Mouse (Mus musculus) embryonic facial prominence, embryonic 11.5 days (tissue): ENCODE measurements around the gene Snap29. TPM values are rescaled to one million over a fixed set of nuclear protein-coding genes. Genes with fewer than 3 reads are reported as not detected.

Source experiments
- ATAC-seq: fragments of 200-750 bp; cut with Nextera tagmentation; replicated peaks from 2 replicates; pipeline ENCODE4 v1.8.0; 2017; ENCODE audit warnings: low read depth; ENCODE audit not compliant: insufficient number of reproducible peaks, low FRiP score, low TSS enrichment
- DNase-seq: peaks from one replicate; pipeline ENCODE4 v3.0.0-alpha.2; 2015; ENCODE audit warnings: low spot score
- H3K27ac ChIP-seq: fragments of 300-500 bp; sonication (generic); replicated peaks from 2 replicates; pipeline ENCODE4 v1.5.1; 2014; ENCODE audit warnings: mild to moderate bottlenecking, low read depth, low read length, control low read depth
- H3K27me3 ChIP-seq: fragments of 300-500 bp; sonication (generic); 2 replicates; pipeline ENCODE4 v1.6.1; 2014; ENCODE audit warnings: mild to moderate bottlenecking, low read length, moderate library complexity, mixed read lengths; ENCODE audit not compliant: control insufficient read depth, insufficient read depth
- H3K36me3 ChIP-seq: fragments of 300-500 bp; sonication (generic); replicated peaks from 2 replicates; pipeline ENCODE4 v1.6.1; 2014; ENCODE audit warnings: low read depth, mild to moderate bottlenecking, low read length, moderate library complexity, mixed read lengths; ENCODE audit not compliant: control insufficient read depth, insufficient read depth
- H3K4me1 ChIP-seq: fragments of 300-500 bp; sonication (generic); 2 replicates; pipeline ENCODE4 v1.6.1; 2014; ENCODE audit warnings: low read length, mixed read lengths; ENCODE audit not compliant: control insufficient read depth, insufficient read depth
- H3K4me2 ChIP-seq: fragments of 300-500 bp; sonication (generic); 2 replicates; pipeline ENCODE4 v1.6.1; 2014; ENCODE audit warnings: low read depth, mild to moderate bottlenecking, control low read depth, low read length, moderate library complexity
- H3K4me3 ChIP-seq: fragments of 300-500 bp; sonication (generic); 2 replicates; pipeline ENCODE4 v1.5.1; 2014; ENCODE audit warnings: low read depth, low read length, control low read depth
- H3K9ac ChIP-seq: fragments of 300-500 bp; sonication (generic); replicated peaks from 2 replicates; pipeline ENCODE4 v1.6.1; 2014; ENCODE audit warnings: mild to moderate bottlenecking, control low read depth, low read length
- H3K9me3 ChIP-seq: fragments of 300-500 bp; sonication (generic); replicated peaks from 2 replicates; pipeline ENCODE4 v1.6.1; 2016; ENCODE audit warnings: mild to moderate bottlenecking, low read length, inconsistent platforms, mixed read lengths; ENCODE audit not compliant: control insufficient read depth
- WGBS: fragments of 180-500 bp; shearing (Covaris S2); extraction: QIAGEN DNeasy Blood & Tissue Kit; methylation state at CpG from one replicate; pipeline ENCODE4 v1.1.7; 2014; 5-methylcytosine and 5-hydroxymethylcytosine counted together
- polyA plus RNA-seq: library from polyadenylated mRNA; unstranded; fragments of >200 nt; fragmentation: Nextera tagmentation; extraction: Ambion mirVana; gene quantifications from 2 replicates; pipeline ENCODE4 v1.2.1, GENCODE M21; 2014

The Snap29 gene
- polyA plus RNA-seq, 1 experiment from 2014 or later, result 7.2 TPM

DNA sequence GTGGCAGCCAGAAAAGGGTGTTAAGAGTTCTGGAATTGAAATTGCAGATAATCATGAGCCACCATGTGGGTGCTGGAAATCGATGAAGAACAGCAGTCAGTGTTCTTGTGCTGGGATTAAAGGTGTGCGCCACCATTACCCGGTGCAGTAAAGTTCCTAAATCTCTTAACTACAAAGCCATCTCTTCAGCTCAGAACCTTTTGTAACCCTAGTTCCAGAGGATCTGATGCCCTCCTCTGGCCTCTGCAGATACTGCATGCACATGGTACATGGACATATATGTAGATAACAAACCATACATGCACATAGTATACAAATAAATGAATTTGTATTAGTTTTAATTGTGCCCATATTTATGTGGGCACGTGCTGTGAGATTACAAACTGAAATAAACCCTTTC lies 54.5 kb downstream of the Snap29 start:
- Histone ChIP-seq H3K4me2 (no peak overlapping the region), H3K27me3 (no peaks in the 10 kb centered on the region), H3K27ac (no peak overlapping the region), H3K9me3 (no peaks in the 10 kb centered on the region), H3K36me3 (peaks cover 6% of the 10 kb centered on the region), H3K9ac (no peak overlapping the region), H3K4me1 (peaks cover 1% of the 10 kb centered on the region; the same call in 1 of the 2 replicates), H3K4me3 (no peak overlapping the region)
- WGBS, result 95% methylated on average over 4 of the region's 4 CpGs
- ATAC-seq, result no peak
- DNase-seq, result no peak

DNA sequence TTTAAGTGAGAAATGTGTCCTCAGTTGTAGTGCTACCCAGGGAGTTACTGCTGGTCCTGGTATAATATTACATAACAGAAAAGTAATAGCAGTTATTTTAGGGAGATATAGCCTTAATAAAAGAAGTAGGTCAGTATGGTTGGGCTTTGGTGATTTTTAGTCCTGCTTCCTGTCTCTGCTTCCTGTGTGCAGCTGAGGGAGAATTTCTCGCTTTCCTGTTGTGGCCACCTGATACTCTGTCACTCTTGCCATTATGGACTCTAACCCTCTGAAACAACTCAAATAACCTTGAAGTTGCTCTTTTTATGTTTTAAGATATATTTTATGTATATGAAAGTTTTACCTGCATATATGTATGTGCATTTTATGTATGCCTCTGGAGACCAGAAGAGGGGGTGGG lies 55.8 kb downstream of the Snap29 start:
- no peak overlapping the region for H3K9ac ChIP-seq
- H3K27me3 ChIP-seq, result no peaks in the 10 kb centered on the region
- no peaks in the 10 kb centered on the region for H3K4me1 ChIP-seq
- no peaks in the 10 kb centered on the region for H3K9me3 ChIP-seq
- DNase-seq (no peak), ATAC-seq (no peak)
- WGBS, result 89% methylated on average over 1 of the region's 1 CpGs
- H3K4me2 ChIP-seq, result no peak overlapping the region
- peaks cover 6% of the 10 kb centered on the region for H3K36me3 ChIP-seq
- H3K27ac ChIP-seq, result no peak overlapping the region
- H3K4me3 ChIP-seq, result no peak overlapping the region

DNA sequence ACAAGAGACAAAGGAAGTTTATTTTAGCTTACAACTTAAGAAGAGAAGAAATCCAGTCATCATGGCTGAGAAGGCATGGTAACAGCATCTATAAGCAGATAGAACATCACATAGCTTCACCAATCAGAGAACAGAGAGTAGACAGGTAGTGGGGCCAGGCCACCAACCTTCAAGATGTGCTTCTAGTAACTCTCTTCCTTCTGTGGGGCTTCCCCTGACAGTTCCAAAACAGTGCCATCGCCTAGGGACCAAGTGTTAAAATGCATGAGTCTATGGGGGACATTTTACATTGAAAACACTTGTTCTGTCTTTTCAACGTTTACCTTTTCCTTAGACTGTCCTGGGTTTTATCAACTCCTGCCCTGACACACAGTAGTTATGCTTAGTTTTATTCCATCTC lies 57.4 kb downstream of the Snap29 start:
- no peaks in the 10 kb centered on the region for H3K4me1 ChIP-seq
- no peak overlapping the region for H3K9ac ChIP-seq
- no peaks in the 10 kb centered on the region for H3K9me3 ChIP-seq
- no peak overlapping the region for H3K27ac ChIP-seq
- H3K4me2 ChIP-seq, result no peak overlapping the region
- 79% methylated on average over 2 of the region's 2 CpGs for WGBS
- H3K4me3 ChIP-seq, result no peak overlapping the region
- peaks cover 4% of the 10 kb centered on the region for H3K36me3 ChIP-seq
- DNase-seq (no peak), ATAC-seq (no peak)
- no peaks in the 10 kb centered on the region for H3K27me3 ChIP-seq

- H3K36me3 ChIP-seq, result no peaks in the 10 kb centered on the region
- no peaks in the 10 kb centered on the region; the same call in 1 of the 2 replicates for H3K4me1 ChIP-seq
- H3K4me2 ChIP-seq, result no peak overlapping the region
- no peak overlapping the region for H3K4me3 ChIP-seq
- no peaks in the 10 kb centered on the region for H3K27me3 ChIP-seq
- no peak overlapping the region for H3K27ac ChIP-seq
- DNase-seq (no peak), ATAC-seq (no peak)
- H3K9me3 ChIP-seq, result no peaks in the 10 kb centered on the region
- WGBS, result 88% methylated on average over 4 of the region's 4 CpGs
- H3K9ac ChIP-seq, result no peak overlapping the region
Observed at GRCm38 (mm10) chr16:17466875-17467663, 61.3 kb downstream of the Snap29 start.

DNA sequence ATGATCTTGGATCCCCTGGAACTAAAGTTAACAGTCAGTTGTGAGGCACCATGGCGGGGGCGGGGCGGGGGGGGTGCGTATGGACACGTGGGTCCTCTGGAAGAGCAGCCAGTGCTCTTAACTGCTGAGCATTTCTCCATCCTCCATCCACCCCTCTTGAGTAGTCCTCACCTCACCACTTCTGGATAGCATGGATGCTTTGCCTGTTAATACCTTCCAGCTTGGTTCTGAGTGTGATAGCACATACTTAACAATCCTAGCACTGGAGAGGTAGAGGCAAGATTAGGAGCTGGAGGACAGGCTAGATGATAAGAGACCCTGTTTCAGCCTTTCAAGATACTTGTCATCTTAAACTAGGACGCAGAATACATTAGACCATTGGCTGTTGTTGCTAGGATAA lies 66.7 kb downstream of the Snap29 start:
- Histone ChIP-seq H3K27me3 (no peaks in the 10 kb centered on the region), H3K4me1 (no peaks in the 10 kb centered on the region; the same call in 1 of the 2 replicates), H3K27ac (no peak overlapping the region), H3K4me3 (no peak overlapping the region), H3K36me3 (no peaks in the 10 kb centered on the region; the same call in 1 of the 2 replicates), H3K9me3 (no peaks in the 10 kb centered on the region), H3K4me2 (no peak overlapping the region), H3K9ac (no peak overlapping the region)
- ATAC-seq, result no peak
- WGBS, result 92% methylated on average over 6 of the region's 6 CpGs
- no peak for DNase-seq

DNA sequence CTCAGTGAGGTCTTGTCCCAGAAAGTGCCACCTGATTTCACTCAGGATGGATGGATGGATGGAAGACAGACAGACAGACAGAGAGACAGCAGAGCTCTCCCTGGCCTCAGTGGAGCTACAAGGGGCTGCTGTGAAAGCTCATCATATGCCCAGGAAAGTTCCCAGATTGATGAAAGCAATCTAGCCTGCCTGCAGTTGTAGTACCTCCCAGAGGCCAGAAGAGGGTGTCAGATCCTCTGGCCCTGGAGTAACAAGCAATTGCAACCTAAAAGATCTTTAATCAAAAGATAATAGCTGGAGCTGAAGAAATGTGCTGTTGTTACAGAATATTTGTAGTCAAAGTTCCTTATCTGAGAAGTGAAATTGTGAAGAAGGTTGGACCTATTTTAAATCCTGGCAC lies 68.3 kb downstream of the Snap29 start:
- no peak overlapping the region for H3K4me3 ChIP-seq
- ATAC-seq (no peak), DNase-seq (peak; percentile 33)
- H3K4me2 ChIP-seq, result no peak overlapping the region
- no peak overlapping the region for H3K27ac ChIP-seq
- no peak overlapping the region for H3K9ac ChIP-seq
- no peaks in the 10 kb centered on the region; the same call in 1 of the 2 replicates for H3K4me1 ChIP-seq
- no peaks in the 10 kb centered on the region for H3K9me3 ChIP-seq
- H3K36me3 ChIP-seq, result no peaks in the 10 kb centered on the region; the same call in 1 of the 2 replicates
- no peaks in the 10 kb centered on the region for H3K27me3 ChIP-seq

DNA sequence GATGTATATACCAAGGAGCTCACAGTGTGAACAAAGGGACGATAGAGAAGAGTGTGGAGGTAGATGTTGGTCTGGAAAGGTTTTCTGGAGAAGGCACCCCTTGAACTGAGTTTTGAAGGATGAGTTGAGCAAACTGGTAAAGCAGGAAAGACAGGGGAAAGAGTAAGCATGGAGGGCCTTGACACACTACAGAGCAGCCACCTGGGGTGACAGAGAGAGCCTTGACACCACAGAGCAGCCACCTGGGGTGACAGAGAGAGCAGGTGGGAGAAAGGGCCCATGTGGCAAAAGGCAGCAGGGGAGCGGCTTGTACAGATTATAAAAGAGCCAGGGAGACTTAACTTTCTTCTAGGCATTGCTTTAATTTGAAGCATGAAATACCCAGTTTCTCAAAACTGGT lies 69.0 kb downstream of the Snap29 start:
- no peak for DNase-seq
- H3K27ac ChIP-seq, result no peak overlapping the region
- no peaks in the 10 kb centered on the region for H3K27me3 ChIP-seq
- no peaks in the 10 kb centered on the region for H3K9me3 ChIP-seq
- no peak for ATAC-seq
- H3K4me3 ChIP-seq, result no peak overlapping the region
- H3K4me1 ChIP-seq, result no peaks in the 10 kb centered on the region; the same call in 1 of the 2 replicates
- H3K9ac ChIP-seq, result no peak overlapping the region
- H3K36me3 ChIP-seq, result no peaks in the 10 kb centered on the region; the same call in 1 of the 2 replicates
- WGBS, result 91% methylated on average over 2 of the region's 2 CpGs
- H3K4me2 ChIP-seq, result no peak overlapping the region

DNA sequence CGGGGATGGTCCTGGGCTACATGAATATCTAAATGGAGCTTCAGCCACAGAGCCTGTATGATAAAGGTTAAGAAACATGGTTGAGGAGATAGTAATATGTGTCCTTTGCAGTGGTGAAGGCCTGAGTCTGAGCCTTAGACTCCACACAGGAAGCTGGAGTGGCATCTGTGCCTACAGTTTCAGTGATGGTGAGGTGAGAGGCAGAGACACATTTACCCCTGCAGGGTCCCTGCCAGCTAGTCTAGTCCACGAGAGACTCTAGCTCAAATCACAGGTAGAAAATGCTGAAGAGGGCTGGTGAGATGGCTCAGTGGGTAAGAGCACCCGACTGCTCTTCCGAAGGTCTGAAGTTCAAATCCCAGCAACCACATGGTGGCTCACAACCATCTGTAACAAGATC lies 69.5 kb downstream of the Snap29 start:
- Histone ChIP-seq H3K4me2 (no peak overlapping the region), H3K4me1 (no peaks in the 10 kb centered on the region; the same call in 1 of the 2 replicates), H3K9ac (no peak overlapping the region), H3K27ac (no peak overlapping the region), H3K4me3 (no peak overlapping the region), H3K27me3 (no peaks in the 10 kb centered on the region), H3K9me3 (no peaks in the 10 kb centered on the region), H3K36me3 (no peaks in the 10 kb centered on the region; the same call in 1 of the 2 replicates)
- 94% methylated on average over 4 of the region's 4 CpGs for WGBS
- ATAC-seq (no peak), DNase-seq (no peak)
